Mouse (Mus musculus): ENCODE data around the gene Foxo3. TPM values are rescaled to one million over a fixed set of nuclear protein-coding genes. Genes with fewer than 3 reads are reported as not detected.

Gene Foxo3
- total and polyA plus RNA-seq, 2 experiments from 2014 or later, result 5.4 to 51.9 TPM

- Histone ChIP-seq H3K27ac (ENCODE audit: low read depth) (no peak overlapping the region), H3K9ac (replicated peaks; ENCODE audit: low read depth, low read length) (no peak overlapping the region), H3K4me2 (ENCODE audit: low read depth, low read length) (no peak overlapping the region), H3K36me3 (replicated peaks; ENCODE audit: control insufficient read depth, insufficient read depth, low read length) (no peaks in the 10 kb centered on the region), H3K4me3 (ENCODE audit: low read depth, low read length) (no peak overlapping the region), H3K9me3 (replicated peaks; ENCODE audit: control insufficient read depth, low read length) (peaks cover 2% of the 10 kb centered on the region; the same call in 1 of the 2 replicates), H3K4me1 (ENCODE audit: control insufficient read depth, insufficient read depth) (no peaks in the 10 kb centered on the region), H3K27me3 (ENCODE audit: control insufficient read depth, insufficient read depth, low read length) (no peaks in the 10 kb centered on the region)
- 68% methylated on average over 2 of the region's 2 CpGs for WGBS
- no peak for ATAC-seq (ENCODE audit: insufficient read depth, low read depth)
- TF ChIP-seq CTCF (IDR thresholded peaks at IDR 0.05; ENCODE audit: low read depth) (no peak), EP300 (IDR thresholded peaks at IDR 0.05; ENCODE audit: low read depth) (no peak)
- no peak for DNase-seq (ENCODE audit: low spot score)
Observed at GRCm38 (mm10) chr10:42154727-42155126, 121.8 kb downstream of the Foxo3 start.

GRCm38 (mm10) chr10:42152426-42153205 is 123.9 kb downstream of the Foxo3 start:
- 52% methylated on average over 14 of the region's 14 CpGs for whole genome bisulfite sequencing
- Histone ChIP-seq H3K36me3 (replicated peaks; ENCODE audit: control insufficient read depth, insufficient read depth, low read length) (no peaks in the 10 kb centered on the region), H3K9ac (replicated peaks; ENCODE audit: low read depth, low read length) (no peak overlapping the region), H3K27ac (ENCODE audit: low read depth) (no peak overlapping the region), H3K4me1 (ENCODE audit: control insufficient read depth, insufficient read depth) (no peaks in the 10 kb centered on the region), H3K4me3 (ENCODE audit: low read depth, low read length) (no peak overlapping the region), H3K9me3 (replicated peaks; ENCODE audit: control insufficient read depth, low read length) (no peaks in the 10 kb centered on the region; the same call in 1 of the 2 replicates), H3K4me2 (ENCODE audit: low read depth, low read length) (no peak overlapping the region), H3K27me3 (ENCODE audit: control insufficient read depth, insufficient read depth, low read length) (no peaks in the 10 kb centered on the region)
- no peak for DNase-seq (ENCODE audit: low spot score)
- no peak for ATAC-seq (ENCODE audit: insufficient read depth, low read depth)
- TF ChIP-seq CTCF (IDR thresholded peaks at IDR 0.05; ENCODE audit: low read depth) (no peak), EP300 (IDR thresholded peaks at IDR 0.05; ENCODE audit: low read depth) (no peak)

- H3K4me2 ChIP-seq (ENCODE audit: low read depth, low read length), result no peak overlapping the region
- no peaks in the 10 kb centered on the region for H3K27me3 ChIP-seq (ENCODE audit: control insufficient read depth, insufficient read depth, low read length)
- no peaks in the 10 kb centered on the region for H3K9me3 ChIP-seq (replicated peaks; ENCODE audit: control insufficient read depth, low read length)
- no peak overlapping the region for H3K27ac ChIP-seq (ENCODE audit: low read depth)
- TF ChIP-seq CTCF (IDR thresholded peaks at IDR 0.05; ENCODE audit: low read depth), result no peak
- TF ChIP-seq EP300 (IDR thresholded peaks at IDR 0.05; ENCODE audit: low read depth), result no peak
- H3K4me1 ChIP-seq (ENCODE audit: control insufficient read depth, insufficient read depth), result no peaks in the 10 kb centered on the region
- no peak overlapping the region for H3K4me3 ChIP-seq (ENCODE audit: low read depth, low read length)
- 83% methylated on average over 3 of the region's 3 CpGs for WGBS
- ATAC-seq (ENCODE audit: insufficient read depth, low read depth), result no peak
- no peak for DNase-seq (ENCODE audit: low spot score)
- H3K9ac ChIP-seq (replicated peaks; ENCODE audit: low read depth, low read length), result no peak overlapping the region
- H3K36me3 ChIP-seq (replicated peaks; ENCODE audit: control insufficient read depth, insufficient read depth, low read length), result no peaks in the 10 kb centered on the region
Observed at GRCm38 (mm10) chr10:42149767-42150166, 126.8 kb downstream of the Foxo3 start.

GRCm38 (mm10) chr10:42148326-42148725 is 128.2 kb downstream of the Foxo3 start:
- Histone ChIP-seq H3K4me2 (ENCODE audit: low read depth, low read length) (no peak overlapping the region), H3K27ac (ENCODE audit: low read depth) (no peak overlapping the region), H3K4me3 (ENCODE audit: low read depth, low read length) (no peak overlapping the region), H3K36me3 (replicated peaks; ENCODE audit: control insufficient read depth, insufficient read depth, low read length) (no peaks in the 10 kb centered on the region), H3K9ac (replicated peaks; ENCODE audit: low read depth, low read length) (no peak overlapping the region), H3K9me3 (replicated peaks; ENCODE audit: control insufficient read depth, low read length) (no peaks in the 10 kb centered on the region), H3K27me3 (ENCODE audit: control insufficient read depth, insufficient read depth, low read length) (no peaks in the 10 kb centered on the region), H3K4me1 (ENCODE audit: control insufficient read depth, insufficient read depth) (no peaks in the 10 kb centered on the region)
- no peak for ATAC-seq (ENCODE audit: insufficient read depth, low read depth)
- TF ChIP-seq CTCF (IDR thresholded peaks at IDR 0.05; ENCODE audit: low read depth) (no peak), EP300 (IDR thresholded peaks at IDR 0.05; ENCODE audit: low read depth) (no peak)
- 58% methylated on average over 3 of the region's 3 CpGs for WGBS
- DNase-seq (ENCODE audit: low spot score), result no peak

GRCm38 (mm10) chr10:42145221-42145620 is 131.3 kb downstream of the Foxo3 start:
- Histone ChIP-seq H3K4me3 (ENCODE audit: low read depth, low read length) (no peak overlapping the region), H3K4me2 (ENCODE audit: low read depth, low read length) (no peak overlapping the region), H3K9ac (replicated peaks; ENCODE audit: low read depth, low read length) (no peak overlapping the region), H3K4me1 (ENCODE audit: control insufficient read depth, insufficient read depth) (no peaks in the 10 kb centered on the region), H3K27me3 (ENCODE audit: control insufficient read depth, insufficient read depth, low read length) (no peaks in the 10 kb centered on the region), H3K9me3 (replicated peaks; ENCODE audit: control insufficient read depth, low read length) (no peaks in the 10 kb centered on the region), H3K36me3 (replicated peaks; ENCODE audit: control insufficient read depth, insufficient read depth, low read length) (no peaks in the 10 kb centered on the region), H3K27ac (ENCODE audit: low read depth) (no peak overlapping the region)
- DNase-seq (ENCODE audit: low spot score) (no peak), ATAC-seq (ENCODE audit: insufficient read depth, low read depth) (no peak)
- 75% methylated on average over 5 of the region's 5 CpGs for WGBS
- TF ChIP-seq EP300 (IDR thresholded peaks at IDR 0.05; ENCODE audit: low read depth), result no peak
- no peak for TF ChIP-seq CTCF (IDR thresholded peaks at IDR 0.05; ENCODE audit: low read depth)

- ATAC-seq (ENCODE audit: insufficient read depth, low read depth), result no peak
- WGBS, result 43% methylated on average over 5 of the region's 5 CpGs
Observed at GRCm38 (mm10) chr10:42144788-42145187, 131.8 kb downstream of the Foxo3 start.

More at GRCm38 (mm10) chr10:42144788-42145187, 131.8 kb downstream of the Foxo3 start:
- H3K9me3 ChIP-seq (replicated peaks; ENCODE audit: control insufficient read depth, low read length), result no peaks in the 10 kb centered on the region
- no peak for DNase-seq (ENCODE audit: low spot score)
- no peaks in the 10 kb centered on the region for H3K4me1 ChIP-seq (ENCODE audit: control insufficient read depth, insufficient read depth)
- no peaks in the 10 kb centered on the region for H3K27me3 ChIP-seq (ENCODE audit: control insufficient read depth, insufficient read depth, low read length)
- H3K27ac ChIP-seq (ENCODE audit: low read depth), result no peak overlapping the region
- no peak overlapping the region for H3K4me2 ChIP-seq (ENCODE audit: low read depth, low read length)
- no peak overlapping the region for H3K4me3 ChIP-seq (ENCODE audit: low read depth, low read length)
- TF ChIP-seq EP300 (IDR thresholded peaks at IDR 0.05; ENCODE audit: low read depth) (no peak), CTCF (IDR thresholded peaks at IDR 0.05; ENCODE audit: low read depth) (no peak)
- no peaks in the 10 kb centered on the region for H3K36me3 ChIP-seq (replicated peaks; ENCODE audit: control insufficient read depth, insufficient read depth, low read length)
- H3K9ac ChIP-seq (replicated peaks; ENCODE audit: low read depth, low read length), result no peak overlapping the region
